Mouse (Mus musculus) MEL (cell line): ENCODE results near the gene Deup1. TPM values are rescaled to one million over a fixed set of nuclear protein-coding genes. Genes with fewer than 3 reads are reported as not detected.

Experiments used
- DNase-seq: peaks from one replicate; pipeline ENCODE4 v3.0.0; 2011; ENCODE audit warnings: low read depth, low spot score
- H3K27ac ChIP-seq: 2 replicates; pipeline ENCODE4 v1.5.1; 2012; ENCODE audit warnings: low read depth, mild to moderate bottlenecking, control low read depth, low read length, moderate library complexity; ENCODE audit not compliant: control insufficient read depth
- H3K27me3 ChIP-seq, 2 experiments: fragments of 150-350 bp in 1 of 2; sonication (generic) in 1 of 2; 2 replicates each; pipeline ENCODE4 v1.6.1; 2012; ENCODE audit warnings: low read length in 2 of 2, mild to moderate bottlenecking in 2 of 2, improper control_type of control experiment in 1 of 2, moderate library complexity in 1 of 2; ENCODE audit not compliant: insufficient read depth in 2 of 2, control insufficient read depth in 1 of 2
- H3K36me3 ChIP-seq, 2 experiments: 2 replicates each; pipeline ENCODE4 v1.6.1; 2012 to 2014; ENCODE audit warnings: low read length in 2 of 2, improper control_type of control experiment in 1 of 2, inconsistent platforms in 1 of 2, mild to moderate bottlenecking in 1 of 2; ENCODE audit not compliant: insufficient read depth in 2 of 2, control insufficient read depth in 1 of 2
- H3K4me1 ChIP-seq, 2 experiments: fragments of 150-350 bp in 1 of 2; sonication (generic) in 1 of 2; 2 replicates each; pipeline ENCODE4 v1.6.1; 2012; ENCODE audit warnings: low read length in 2 of 2, improper control_type of control experiment in 1 of 2, mild to moderate bottlenecking in 1 of 2; ENCODE audit not compliant: insufficient read depth in 2 of 2, control insufficient read depth in 1 of 2
- H3K4me3 ChIP-seq, 2 experiments: fragments of 150-350 bp in 1 of 2; sonication (generic) in 1 of 2; 2 replicates each; pipeline ENCODE4 v1.5.1; 2012; ENCODE audit warnings: low read depth in 2 of 2, low read length in 2 of 2, mild to moderate bottlenecking in 2 of 2, moderate library complexity in 2 of 2, control low read depth in 1 of 2, improper control_type of control experiment in 1 of 2; ENCODE audit not compliant: control insufficient read depth in 1 of 2, insufficient read depth in 1 of 2
- H3K79me2 ChIP-seq: 2 replicates; pipeline ENCODE4 v1.6.1; 2012; ENCODE audit warnings: mild to moderate bottlenecking, low read length, moderate library complexity; ENCODE audit not compliant: control insufficient read depth, poor library complexity, insufficient read depth
- H3K9ac ChIP-seq: 2 replicates; pipeline ENCODE4 v1.6.1; 2012; ENCODE audit warnings: low read depth, mild to moderate bottlenecking, control low read depth, low read length, moderate library complexity; ENCODE audit not compliant: control insufficient read depth, poor library complexity, severe bottlenecking
- H3K9me3 ChIP-seq: fragments of 150-350 bp; sonication (generic); replicated peaks from 2 replicates; pipeline ENCODE4 v1.6.1; 2012; ENCODE audit warnings: mild to moderate bottlenecking, low read length, improper control_type of control experiment, moderate library complexity; ENCODE audit not compliant: insufficient read depth
- CHD1 ChIP-seq: IDR thresholded peaks from 2 replicates; pipeline ENCODE4 v1.6.1; 2012; ENCODE audit warnings: low read depth, mild to moderate bottlenecking, inconsistent platforms, low read length, improper control_type of control experiment
- EP300 ChIP-seq, 2 experiments: IDR thresholded peaks; 2 replicates each; pipeline ENCODE4 v1.6.1; 2011; ENCODE audit warnings: improper control_type of control experiment in 2 of 2, low read length in 2 of 2, low read depth in 1 of 2, mild to moderate bottlenecking in 1 of 2
- GABPA ChIP-seq: IDR thresholded peaks from 2 replicates; pipeline ENCODE4 v1.6.1; 2012; ENCODE audit warnings: low read depth, mild to moderate bottlenecking, inconsistent platforms, low read length, improper control_type of control experiment, moderate library complexity
- JUND ChIP-seq: IDR thresholded peaks from 2 replicates; pipeline ENCODE4 v1.6.1; 2011; ENCODE audit warnings: low read depth, mild to moderate bottlenecking, improper control_type of control experiment, low read length
- MAFK ChIP-seq: IDR thresholded peaks from 2 replicates; pipeline ENCODE4 v1.6.1; 2011; ENCODE audit warnings: low read depth, mild to moderate bottlenecking, low read length, improper control_type of control experiment, borderline replicate concordance
- MXI1 ChIP-seq: IDR thresholded peaks from 2 replicates; pipeline ENCODE4 v1.6.1; 2011; ENCODE audit warnings: mild to moderate bottlenecking, low read depth, low read length, improper control_type of control experiment
- NRF1 ChIP-seq: IDR thresholded peaks from 2 replicates; pipeline ENCODE4 v1.6.1; 2014; ENCODE audit warnings: low read depth, mild to moderate bottlenecking, inconsistent platforms, low read length, improper control_type of control experiment, moderate library complexity; ENCODE audit not compliant: poor library complexity, insufficient read depth, severe bottlenecking
- RCOR1 ChIP-seq: IDR thresholded peaks from 2 replicates; pipeline ENCODE4 v1.6.1; 2012; ENCODE audit warnings: low read depth, mild to moderate bottlenecking, inconsistent platforms, low read length, improper control_type of control experiment
- SMC3 ChIP-seq: IDR thresholded peaks from 2 replicates; pipeline ENCODE4 v1.6.1; 2011; ENCODE audit warnings: low read depth, low read length, improper control_type of control experiment
- TBP ChIP-seq: IDR thresholded peaks from 2 replicates; pipeline ENCODE4 v1.8.0; 2011; ENCODE audit warnings: low read depth, low read length, improper control_type of control experiment
- TCF12 ChIP-seq: IDR thresholded peaks from 2 replicates; pipeline ENCODE4 v1.6.1; 2014; ENCODE audit warnings: low read depth, mild to moderate bottlenecking, inconsistent platforms, low read length, improper control_type of control experiment, moderate library complexity
- USF2 ChIP-seq, 2 experiments: IDR thresholded peaks; 2 replicates each; pipeline ENCODE4 v1.6.1; 2011 to 2012; ENCODE audit warnings: improper control_type of control experiment in 2 of 2, low read length in 2 of 2, borderline replicate concordance in 1 of 2, inconsistent platforms in 1 of 2, low read depth in 1 of 2, mild to moderate bottlenecking in 1 of 2; ENCODE audit not compliant: insufficient read depth in 1 of 2
- ZNF384 ChIP-seq: IDR thresholded peaks from 2 replicates; pipeline ENCODE4 v1.6.1; 2012; ENCODE audit warnings: low read depth, mild to moderate bottlenecking, inconsistent platforms, low read length, improper control_type of control experiment
- polyA plus RNA-seq, 2 experiments: library from polyadenylated mRNA; stranded (reverse) in 1 of 2; unstranded in 1 of 2; fragments of >175 nt in 1 of 2; fragments of >200 nt in 1 of 2; gene quantifications; 2 replicates each; pipeline versions ENCODE4 v1.2.1 to v1.2.4; 2012; ENCODE audit warnings: low replicate concordance in 2 of 2, low read depth in 1 of 2; ENCODE audit not compliant: insufficient read length in 2 of 2, insufficient read depth in 1 of 2, missing spikeins in 1 of 2
- total RNA-seq: library from RNA; depleted of rRNA; stranded (reverse); fragments of 300-350 nt; gene quantifications from 2 replicates; pipeline ENCODE4 v1.2.3, GENCODE M21; 2012

Deup1 gene
- total and polyA plus RNA-seq, 3 experiments: not detected

DNA sequence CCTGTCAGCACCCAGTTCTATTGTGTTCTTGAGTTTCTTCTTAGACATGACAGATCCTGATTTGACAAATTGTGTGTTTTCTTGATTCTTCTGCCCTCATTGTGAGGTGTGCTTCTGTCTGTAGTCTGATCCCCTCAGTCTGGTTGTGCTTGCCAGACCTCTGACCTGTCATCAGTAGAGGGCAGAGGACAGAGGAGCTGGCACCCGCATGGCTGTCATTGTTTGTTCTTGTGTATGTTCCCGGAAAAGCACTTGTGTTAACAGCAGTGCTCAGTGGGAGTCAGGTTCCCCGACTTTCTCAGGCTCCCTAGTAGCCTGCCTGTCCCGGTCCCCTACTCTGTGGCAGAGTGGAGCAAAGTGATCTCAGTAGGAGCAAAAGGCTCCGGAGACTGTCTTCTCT, 92.3 kb downstream of the Deup1 start (continued):
- TF ChIP-seq GABPA (no peak), RCOR1 (no peak), USF2 (IDR thresholded peaks at IDR 0.05; ENCODE audit: borderline replicate concordance in 1 of 2, insufficient read depth in 1 of 2, low read depth in 1 of 2, low read length in 2 of 2) (no peak), JUND (no peak), CHD1 (no peak), SMC3 (no peak)

DNA sequence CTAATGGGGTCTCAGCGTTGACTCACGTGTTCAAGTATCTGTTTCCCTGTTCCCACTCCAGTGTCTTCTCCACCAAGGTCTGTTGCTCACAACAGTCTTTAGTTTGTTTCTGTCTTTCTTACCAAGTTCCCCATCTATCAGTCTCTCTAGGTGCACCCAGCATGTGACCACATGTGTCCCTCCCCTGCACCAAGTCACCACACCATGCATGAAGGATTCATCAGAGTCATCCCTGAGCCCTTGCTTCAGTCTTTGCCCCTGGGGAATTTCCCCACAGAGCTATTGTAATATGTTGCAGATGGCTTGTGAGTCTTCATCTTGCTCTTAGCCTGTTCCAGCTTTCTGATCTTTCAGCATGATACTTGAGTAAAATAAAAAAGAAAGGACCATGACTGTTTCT, 93.6 kb downstream of the Deup1 start:
- DNase-seq: no peak
- Histone ChIP-seq H3K4me3 (no peak overlapping the region), H3K9me3 (no peaks in the 10 kb centered on the region), H3K27ac (no peak overlapping the region), H3K4me1 (peaks cover 0 to 5% of the 10 kb centered on the region in 2 experiments; a peak in 1 of 4 replicates), H3K27me3 (no peaks in the 10 kb centered on the region), H3K36me3 (no peaks in the 10 kb centered on the region), H3K79me2 (no peaks in the 10 kb centered on the region), H3K9ac (no peak overlapping the region)
- no peak for TF ChIP-seq EP300 (IDR thresholded peaks at IDR 0.05; ENCODE audit: low read depth in 1 of 2, low read length in 2 of 2)
- no peak for TF ChIP-seq TBP
- no peak for TF ChIP-seq MAFK
- no peak for TF ChIP-seq MXI1
- TF ChIP-seq TCF12: no peak
- TF ChIP-seq NRF1: no peak

DNA sequence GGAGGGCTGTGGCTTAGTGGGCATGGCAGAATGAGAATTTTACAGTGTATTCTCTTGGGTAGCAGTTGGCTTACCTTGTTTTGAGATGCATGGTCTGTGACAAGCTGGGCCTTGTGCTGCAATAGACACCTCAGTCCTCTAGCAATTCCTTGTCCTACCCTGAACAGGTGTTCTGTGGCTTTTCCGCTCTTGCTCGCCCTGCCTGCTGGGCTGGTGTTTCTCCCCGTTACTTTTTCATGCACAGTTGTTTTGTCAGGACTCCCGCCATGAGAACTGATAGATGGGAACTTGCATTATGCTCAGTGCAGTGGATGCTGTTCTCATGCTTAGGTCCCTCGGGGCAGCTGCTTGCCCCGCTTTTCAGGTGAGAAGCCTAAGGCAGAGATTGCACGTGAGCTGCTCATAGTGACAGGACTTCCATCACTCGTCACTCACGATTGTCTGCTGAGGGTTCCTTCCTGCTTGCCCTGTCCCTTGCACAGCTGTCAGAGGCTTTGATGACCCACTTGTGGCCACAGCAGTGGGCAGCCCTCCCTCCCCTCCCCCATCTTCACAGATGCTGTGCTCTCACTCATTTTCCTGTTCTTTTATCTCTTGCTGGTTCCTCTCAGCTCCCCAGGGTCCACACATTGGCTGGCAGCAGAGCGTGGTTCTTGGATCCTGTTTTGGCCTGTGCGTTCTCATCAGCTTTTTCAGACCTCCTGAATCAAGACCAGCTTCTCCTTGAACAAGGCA, 94.2 kb downstream of the Deup1 start:
- no peak for DNase-seq
- Histone ChIP-seq H3K4me1 (peaks cover 0 to 5% of the 10 kb centered on the region in 2 experiments; a peak in 1 of 4 replicates), H3K27me3 (no peaks in the 10 kb centered on the region), H3K36me3 (no peaks in the 10 kb centered on the region), H3K9me3 (no peaks in the 10 kb centered on the region), H3K27ac (no peak overlapping the region), H3K79me2 (no peaks in the 10 kb centered on the region), H3K4me3 (no peak overlapping the region), H3K9ac (no peak overlapping the region)
- TF ChIP-seq ZNF384: no peak
